Mouse (Mus musculus): ENCODE measurements around the gene Ehd4. TPM values are rescaled to one million over a fixed set of nuclear protein-coding genes. Genes with fewer than 3 reads are reported as not detected.

Ehd4 gene
- total RNA-seq, 4 experiments from 2014 or later: 7.9 to 19.0 (median 12.0) TPM

Other genes with a start within 250 kb of the Ehd4 start
- gene Mapkbp1, start 181.9 kb downstream of the Ehd4 start, total RNA-seq (2022): 10 to 100 TPM; 38.0 to 56.3 (median 47.2) TPM
- gene Jmjd7, start 127.1 kb downstream of the Ehd4 start, total RNA-seq (2022): 1 to 10 TPM; 3.6 to 5.7 (median 4.2) TPM
- 1 to 10 TPM; 1.9 to 7.8 (median 3.4) TPM for gene Gm28042, start 127.1 kb downstream of the Ehd4 start, total RNA-seq (2022)
- 1 to 10 TPM; 1.4 to 5.6 (median 3.5) TPM for gene Pla2g4b, start 121.2 kb downstream of the Ehd4 start, total RNA-seq (2022)
- 10 to 100 TPM; 12.0 to 16.9 (median 13.3) TPM for gene Pla2g4e, start 90.7 kb upstream of the Ehd4 start, total RNA-seq (2022)
- gene Pla2g4d, start 134.6 kb upstream of the Ehd4 start, total RNA-seq (2022): not detected
- not detected for gene Pla2g4f, start 159.6 kb upstream of the Ehd4 start, total RNA-seq (2022)
- 10 to 100 TPM; 63.9 to 80.8 (median 71.4) TPM for gene Vps39, start 198.5 kb upstream of the Ehd4 start, total RNA-seq (2022)
- gene Ganc, start 249.3 kb upstream of the Ehd4 start, total RNA-seq (2022): 10 to 100 TPM; 12.1 to 19.1 (median 15.2) TPM
- gene Tmem87a, start 249.5 kb upstream of the Ehd4 start, total RNA-seq (2022): 10 to 100 TPM; 37.5 to 46.4 (median 40.1) TPM

Measured in layer of hippocampus, adult 8-10 months (tissue).